Mouse (Mus musculus) erythroblast, embryonic 14.5 days (primary cell): ENCODE results near the gene Exoc6b. TPM values are rescaled to one million over a fixed set of nuclear protein-coding genes. Genes with fewer than 3 reads are reported as not detected.

Experiments
- H3K27me3 ChIP-seq: 2 replicates; pipeline ENCODE4 v1.6.1; 2012; ENCODE audit warnings: inconsistent platforms; ENCODE audit not compliant: control insufficient read depth
- H3K36me3 ChIP-seq: 2 replicates; pipeline ENCODE4 v1.6.1; 2012; ENCODE audit warnings: mild to moderate bottlenecking, inconsistent platforms; ENCODE audit not compliant: control insufficient read depth
- H3K4me1 ChIP-seq: 2 replicates; pipeline ENCODE4 v1.6.1; 2012; ENCODE audit warnings: inconsistent platforms; ENCODE audit not compliant: control insufficient read depth
- H3K4me3 ChIP-seq: replicated peaks from 2 replicates; pipeline ENCODE3; 2012; ENCODE audit warnings: moderate library complexity, mild to moderate bottlenecking, inconsistent platforms
- H3K9me3 ChIP-seq: 2 replicates; pipeline ENCODE4 v1.6.1; 2012; ENCODE audit warnings: low read length, inconsistent platforms, mixed read lengths; ENCODE audit not compliant: control insufficient read depth
- GATA1 ChIP-seq: IDR thresholded peaks from 2 replicates; pipeline ENCODE4 v1.6.1; 2012; ENCODE audit warnings: low read length, inconsistent platforms, mixed read lengths
- TAL1 ChIP-seq: IDR thresholded peaks from 3 replicates; pipeline ENCODE4 v1.6.1; 2012; ENCODE audit warnings: low read length, inconsistent platforms, mixed read lengths
- polyA plus RNA-seq: library from polyadenylated mRNA; stranded (reverse); fragments of >175 nt; gene quantifications from 2 replicates; pipeline ENCODE4 v1.2.3, GENCODE M21; 2012

Exoc6b gene
- polyA plus RNA-seq, 1 experiment, result not detected

- TF ChIP-seq TAL1, result no peak
- no peak for TF ChIP-seq GATA1
- no peaks in the 10 kb centered on the region for H3K9me3 ChIP-seq
- no peaks in the 10 kb centered on the region for H3K4me1 ChIP-seq
- no peaks in the 10 kb centered on the region for H3K36me3 ChIP-seq
- no peaks in the 10 kb centered on the region for H3K27me3 ChIP-seq
- H3K4me3 ChIP-seq, result no peak overlapping the region
These were observed 175.6 kb downstream of the Exoc6b start for GRCm38 (mm10) chr6:84893773-84894095.

GRCm38 (mm10) chr6:84892926-84893772 is 176.2 kb downstream of the Exoc6b start:
- Histone ChIP-seq H3K4me1 (peaks cover under 1% of the 10 kb centered on the region), H3K9me3 (no peaks in the 10 kb centered on the region), H3K27me3 (no peaks in the 10 kb centered on the region), H3K4me3 (no peak overlapping the region), H3K36me3 (no peaks in the 10 kb centered on the region)
- TF ChIP-seq TAL1 (no peak), GATA1 (no peak)

- Histone ChIP-seq H3K36me3 (no peaks in the 10 kb centered on the region), H3K4me3 (no peak overlapping the region), H3K27me3 (no peaks in the 10 kb centered on the region), H3K4me1 (peaks cover 43% of the 10 kb centered on the region), H3K9me3 (no peaks in the 10 kb centered on the region)
- TF ChIP-seq TAL1, result no peak
- TF ChIP-seq GATA1, result no peak
These were observed 182.8 kb downstream of the Exoc6b start for GRCm38 (mm10) chr6:84886551-84886950.

GRCm38 (mm10) chr6:84885080-84885479 is 184.2 kb downstream of the Exoc6b start:
- no peak for TF ChIP-seq TAL1
- no peak for TF ChIP-seq GATA1

GRCm38 (mm10) chr6:84883720-84884119 is 185.6 kb downstream of the Exoc6b start:
- Histone ChIP-seq H3K4me1 (peaks cover 43% of the 10 kb centered on the region), H3K27me3 (no peaks in the 10 kb centered on the region), H3K9me3 (no peaks in the 10 kb centered on the region), H3K4me3 (no peak overlapping the region), H3K36me3 (no peaks in the 10 kb centered on the region)
- TF ChIP-seq TAL1 (no peak), GATA1 (no peak)

More at GRCm38 (mm10) chr6:84885080-84885479, 184.2 kb downstream of the Exoc6b start:
- Histone ChIP-seq H3K4me3 (no peak overlapping the region), H3K9me3 (no peaks in the 10 kb centered on the region), H3K27me3 (no peaks in the 10 kb centered on the region), H3K4me1 (peaks cover 43% of the 10 kb centered on the region), H3K36me3 (no peaks in the 10 kb centered on the region)

- H3K4me3 ChIP-seq, result peak overlapping the region; percentile 23
- peak; percentile 82 for TF ChIP-seq TAL1
- peak; percentile 81 for TF ChIP-seq GATA1
These were observed 186.4 kb downstream of the Exoc6b start for GRCm38 (mm10) chr6:84882663-84883517.

GRCm38 (mm10) chr6:84875869-84876268 is 193.4 kb downstream of the Exoc6b start:
- Histone ChIP-seq H3K4me3 (no peak overlapping the region), H3K27me3 (no peaks in the 10 kb centered on the region), H3K36me3 (no peaks in the 10 kb centered on the region), H3K4me1 (no peaks in the 10 kb centered on the region), H3K9me3 (no peaks in the 10 kb centered on the region)
- TF ChIP-seq GATA1 (no peak), TAL1 (no peak)

More at GRCm38 (mm10) chr6:84882663-84883517, 186.4 kb downstream of the Exoc6b start:
- Histone ChIP-seq H3K36me3 (no peaks in the 10 kb centered on the region), H3K9me3 (no peaks in the 10 kb centered on the region), H3K4me1 (peaks cover 39% of the 10 kb centered on the region), H3K27me3 (no peaks in the 10 kb centered on the region)

GRCm38 (mm10) chr6:84867114-84867513 is 202.2 kb downstream of the Exoc6b start:
- TF ChIP-seq GATA1 (no peak), TAL1 (no peak)

GRCm38 (mm10) chr6:84864625-84865024 is 204.7 kb downstream of the Exoc6b start:
- Histone ChIP-seq H3K27me3 (no peaks in the 10 kb centered on the region), H3K9me3 (no peaks in the 10 kb centered on the region), H3K4me3 (no peak overlapping the region), H3K4me1 (no peaks in the 10 kb centered on the region), H3K36me3 (no peaks in the 10 kb centered on the region)
- no peak for TF ChIP-seq GATA1
- TF ChIP-seq TAL1, result no peak

More at GRCm38 (mm10) chr6:84867114-84867513, 202.2 kb downstream of the Exoc6b start:
- Histone ChIP-seq H3K36me3 (no peaks in the 10 kb centered on the region), H3K4me3 (no peak overlapping the region), H3K27me3 (no peaks in the 10 kb centered on the region), H3K9me3 (no peaks in the 10 kb centered on the region), H3K4me1 (no peaks in the 10 kb centered on the region)
